Mouse (Mus musculus): ENCODE results near the gene Myo16. TPM values are rescaled to one million over a fixed set of nuclear protein-coding genes. Genes with fewer than 3 reads are reported as not detected.
A peak's percentile ranks its signal among the peaks of the same experiment; 100 is the strongest.

Myo16 gene
- polyA plus RNA-seq, 1 experiment from 2014 or later, result 5.5 TPM

DNA sequence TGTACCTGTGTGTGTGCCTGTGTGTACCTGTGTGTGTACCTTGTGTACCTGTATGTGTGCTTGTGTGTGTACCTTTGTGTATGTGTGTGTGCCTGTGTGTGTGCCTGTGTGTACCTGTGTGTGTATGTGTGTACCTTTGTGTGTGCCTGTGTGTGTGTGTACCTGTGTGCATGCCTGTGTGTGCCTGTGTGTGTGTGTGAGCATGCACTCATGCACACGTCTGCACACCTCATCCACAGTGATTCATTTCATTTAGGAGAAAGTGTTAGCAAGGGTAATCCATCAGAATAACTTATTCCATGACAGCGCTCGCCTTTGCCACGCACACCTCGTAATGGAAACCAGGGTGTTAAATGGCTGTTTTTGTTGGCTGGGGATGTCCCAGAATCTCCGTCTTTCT is 36.9 kb downstream of the Myo16 start:
- Histone ChIP-seq H3K4me1 (replicated peaks) (no peaks in the 10 kb centered on the region), H3K36me3 (no peaks in the 10 kb centered on the region), H3K9ac (no peak overlapping the region), H3K27ac (peak overlapping the region; percentile 67; the same call in 1 of the 2 replicates), H3K4me3 (no peak overlapping the region), H3K4me2 (no peak overlapping the region), H3K9me3 (no peaks in the 10 kb centered on the region), H3K27me3 (no peaks in the 10 kb centered on the region; the same call in 1 of the 2 replicates)
- no peak for ATAC-seq (ENCODE audit: low FRiP score)
- 65% methylated on average over 6 of the region's 6 CpGs for WGBS

DNA sequence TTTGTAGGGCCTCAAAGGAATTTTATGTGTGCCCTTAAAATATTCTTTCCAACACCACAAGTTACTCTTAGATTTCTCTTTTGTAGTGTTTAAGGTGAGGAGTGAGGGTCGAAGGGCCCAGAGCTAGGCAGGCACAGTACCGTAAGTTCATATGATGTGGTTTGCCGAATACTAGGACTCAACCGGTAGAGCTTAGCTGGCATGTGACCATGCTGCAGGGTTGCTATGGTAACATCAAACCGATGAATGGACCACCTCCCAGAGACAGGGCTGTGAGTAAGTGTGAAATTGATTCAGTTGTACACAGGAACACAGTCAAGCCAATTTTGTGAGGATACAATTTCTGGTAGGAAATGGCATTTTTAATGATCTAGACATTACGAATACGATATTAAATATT is 44.5 kb downstream of the Myo16 start:
- ATAC-seq (ENCODE audit: low FRiP score), result peak; percentile 84
- Histone ChIP-seq H3K27me3 (peaks cover 20% of the 10 kb centered on the region), H3K4me2 (no peak overlapping the region), H3K27ac (no peak overlapping the region), H3K9ac (no peak overlapping the region), H3K36me3 (no peaks in the 10 kb centered on the region), H3K9me3 (no peaks in the 10 kb centered on the region), H3K4me3 (no peak overlapping the region), H3K4me1 (replicated peaks) (peaks cover 21% of the 10 kb centered on the region)
- WGBS, result 36% methylated on average over 7 of the region's 7 CpGs

DNA sequence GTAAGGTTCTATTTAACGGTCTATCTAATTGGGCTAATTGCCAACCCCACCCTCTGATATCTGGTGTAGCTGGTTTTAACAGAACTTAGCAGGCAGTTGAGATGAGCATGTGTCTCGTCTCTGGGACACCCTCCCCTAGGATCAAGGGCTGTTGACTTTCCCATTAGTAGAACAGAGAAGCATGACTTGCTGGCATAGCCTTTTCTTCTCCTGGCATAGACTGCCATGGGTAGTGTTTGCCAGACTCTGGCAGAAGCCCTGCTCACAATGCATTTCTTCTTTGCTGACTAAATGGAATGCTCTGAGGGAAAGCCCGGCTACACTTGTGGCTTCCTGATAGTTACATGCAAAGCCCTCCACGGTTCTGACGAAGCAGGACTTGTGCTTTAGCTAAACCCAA is 45.6 kb downstream of the Myo16 start:
- WGBS, result 71% methylated on average over 5 of the region's 5 CpGs
- peaks cover 20% of the 10 kb centered on the region for H3K27me3 ChIP-seq
- H3K9ac ChIP-seq, result no peak overlapping the region
- no peaks in the 10 kb centered on the region for H3K36me3 ChIP-seq
- no peaks in the 10 kb centered on the region for H3K9me3 ChIP-seq
- peak; percentile 46; the same call in 1 of the 2 replicates for ATAC-seq (ENCODE audit: low FRiP score)
- H3K4me2 ChIP-seq, result no peak overlapping the region
- no peak overlapping the region for H3K27ac ChIP-seq
- H3K4me1 ChIP-seq (replicated peaks), result peaks cover 21% of the 10 kb centered on the region
- no peak overlapping the region for H3K4me3 ChIP-seq

DNA sequence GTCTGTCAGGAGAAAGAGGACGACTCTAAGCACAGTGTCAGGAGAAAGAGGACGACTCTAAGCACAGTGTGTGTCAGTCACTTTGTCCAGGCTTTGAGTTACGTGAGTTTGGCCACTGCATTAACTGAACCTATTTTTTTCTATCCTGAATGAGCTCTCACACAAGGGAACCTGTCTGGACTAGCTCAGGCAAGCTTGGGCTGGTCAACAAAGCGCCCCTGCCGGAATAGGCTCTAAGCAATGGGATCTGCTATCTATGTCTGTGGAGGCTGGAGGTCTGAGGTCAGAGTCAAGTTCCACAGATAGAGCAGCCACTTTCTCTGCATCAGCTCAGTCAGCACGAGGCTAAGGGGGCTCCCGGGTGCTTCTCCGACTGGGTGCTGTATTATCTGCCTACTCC is 46.3 kb downstream of the Myo16 start:
- no peak for ATAC-seq (ENCODE audit: low FRiP score)
- Histone ChIP-seq H3K36me3 (no peaks in the 10 kb centered on the region), H3K27ac (no peak overlapping the region), H3K4me2 (no peak overlapping the region), H3K27me3 (peaks cover 20% of the 10 kb centered on the region), H3K9me3 (no peaks in the 10 kb centered on the region), H3K4me1 (replicated peaks) (peaks cover 21% of the 10 kb centered on the region), H3K4me3 (no peak overlapping the region), H3K9ac (no peak overlapping the region)
- WGBS, result 75% methylated on average over 8 of the region's 8 CpGs

DNA sequence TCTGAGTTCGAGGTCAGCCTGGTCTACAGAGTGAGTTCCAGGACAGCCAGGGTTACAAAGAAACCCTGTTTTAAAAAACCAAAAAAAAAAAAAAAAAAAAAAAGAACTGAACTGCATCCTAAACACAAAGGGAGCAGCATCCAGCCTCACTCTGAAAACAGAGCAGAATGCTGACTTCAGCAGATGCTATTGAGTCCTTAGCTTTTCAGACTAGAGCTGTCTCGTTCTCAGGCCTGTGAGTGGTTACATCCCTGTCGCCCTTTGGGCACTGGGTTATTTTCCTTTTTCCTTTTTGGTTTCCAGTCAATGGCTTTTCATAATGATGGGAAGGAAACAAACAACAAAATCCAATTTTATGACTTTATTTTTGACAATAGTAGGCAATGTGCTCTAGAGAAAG is 61.3 kb downstream of the Myo16 start:
- Histone ChIP-seq H3K27me3 (0 out of 2 replicates have a peak, but pooled peaks cover 3% of the 10 kb centered on the region), H3K36me3 (no peaks in the 10 kb centered on the region), H3K9ac (no peak overlapping the region), H3K4me3 (no peak overlapping the region), H3K9me3 (no peaks in the 10 kb centered on the region), H3K4me2 (no peak overlapping the region), H3K4me1 (replicated peaks) (0 out of 2 replicates have a peak, but pooled peaks cover 7% of the 10 kb centered on the region), H3K27ac (no peak overlapping the region)
- WGBS, result 47% methylated on average over 3 of the region's 3 CpGs
- no peak for ATAC-seq (ENCODE audit: low FRiP score)

DNA sequence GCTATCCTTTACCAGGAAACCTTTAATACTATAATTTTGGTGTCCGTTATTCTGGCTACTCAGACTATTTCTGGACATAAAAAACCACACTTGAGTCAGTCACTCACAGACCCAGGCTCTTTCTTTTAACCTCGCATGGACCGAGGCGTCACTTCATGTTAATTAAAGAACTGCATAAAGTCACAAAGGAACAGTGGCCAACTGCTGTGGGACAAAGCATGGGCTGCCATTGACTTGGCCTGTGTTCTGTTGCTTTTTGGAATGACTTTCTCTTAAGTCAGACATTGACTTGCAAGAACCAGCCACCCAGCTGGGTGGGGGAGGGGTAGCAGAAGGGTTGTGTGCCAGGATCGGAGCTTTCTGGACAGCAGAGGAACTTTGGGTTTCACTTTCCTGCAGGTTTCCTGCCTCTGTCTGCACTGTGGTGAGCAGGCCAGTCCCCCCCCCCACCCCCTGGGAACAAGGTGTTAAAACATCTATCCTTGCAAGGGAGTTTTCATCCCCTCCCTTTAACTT is 66.1 kb downstream of the Myo16 start:
- Histone ChIP-seq H3K9me3 (no peaks in the 10 kb centered on the region), H3K4me2 (no peak overlapping the region), H3K4me3 (no peak overlapping the region), H3K4me1 (replicated peaks) (peaks cover 27% of the 10 kb centered on the region), H3K36me3 (no peaks in the 10 kb centered on the region), H3K9ac (no peak overlapping the region), H3K27me3 (peaks cover 3% of the 10 kb centered on the region; the same call in 1 of the 2 replicates), H3K27ac (no peak overlapping the region)
- ATAC-seq (ENCODE audit: low FRiP score), result no peak
- WGBS, result 34% methylated on average over 5 of the region's 5 CpGs

DNA sequence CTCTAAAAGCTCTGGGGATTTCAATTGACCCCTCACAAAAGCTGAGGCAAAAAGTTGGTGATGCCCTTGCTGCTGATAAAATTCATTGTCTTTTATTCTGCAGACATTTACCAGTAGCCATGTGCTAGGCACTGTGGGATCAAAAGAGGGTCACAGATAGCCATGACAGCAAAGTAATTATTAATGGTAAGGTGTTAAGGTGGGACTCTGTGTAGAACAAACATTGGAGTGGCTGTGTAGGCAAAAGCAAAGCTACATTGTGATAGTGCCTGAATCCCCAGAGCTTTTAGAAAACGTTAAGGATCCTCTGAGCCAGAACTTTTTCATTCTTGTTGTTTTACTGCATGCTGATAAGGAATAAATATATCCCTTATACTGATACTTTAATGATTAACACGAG is 69.1 kb downstream of the Myo16 start:
- ATAC-seq (ENCODE audit: low FRiP score), result no peak
- no peaks in the 10 kb centered on the region for H3K9me3 ChIP-seq
- no peak overlapping the region for H3K9ac ChIP-seq

DNA sequence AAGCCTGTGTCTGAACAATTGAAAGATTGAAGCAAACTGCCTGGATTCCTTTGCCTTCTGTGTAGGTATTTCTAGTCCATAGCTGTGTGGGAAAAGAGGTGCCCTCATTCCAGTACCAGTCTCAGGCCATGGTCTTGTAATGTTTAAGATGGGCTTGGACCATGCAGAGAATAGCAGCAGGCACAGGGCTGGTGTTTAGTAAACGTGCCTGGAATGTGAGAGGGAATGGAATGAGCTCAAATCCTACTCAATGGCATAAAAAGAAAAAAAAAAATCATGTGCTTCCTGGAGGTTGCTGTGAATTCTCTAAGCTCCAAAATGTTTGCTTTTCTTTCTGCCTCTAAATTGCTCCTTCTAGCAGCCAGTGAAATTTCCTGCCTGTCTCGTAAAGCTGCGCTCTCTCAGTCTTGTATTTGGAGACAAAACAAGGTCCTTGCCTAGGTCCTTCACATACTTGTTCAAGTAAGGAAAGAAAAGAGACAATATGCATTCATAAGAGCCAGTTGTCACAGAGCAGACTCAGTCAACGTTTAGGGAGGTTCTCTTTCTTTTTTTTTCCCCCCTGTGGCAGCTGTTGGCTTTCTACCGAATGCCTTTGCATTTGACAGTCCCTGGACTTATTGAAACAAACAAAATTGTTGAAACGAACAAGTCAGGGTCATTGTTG is 70.0 kb downstream of the Myo16 start:
- WGBS, result 28% methylated on average over 6 of the region's 6 CpGs
- Histone ChIP-seq H3K27me3 (no peaks in the 10 kb centered on the region; the same call in 1 of the 2 replicates), H3K4me2 (peak overlapping the region; percentile 20; the same call in 1 of the 2 replicates), H3K36me3 (no peaks in the 10 kb centered on the region), H3K9ac (peak overlapping the region; percentile 29; the same call in 1 of the 2 replicates), H3K9me3 (no peaks in the 10 kb centered on the region), H3K27ac (peak overlapping the region; percentile 64), H3K4me3 (no peak overlapping the region), H3K4me1 (replicated peaks) (peaks cover 27% of the 10 kb centered on the region)
- ATAC-seq (ENCODE audit: low FRiP score), result no peak

More for the DNA sequence above, 69.1 kb downstream of the Myo16 start:
- Histone ChIP-seq H3K36me3 (no peaks in the 10 kb centered on the region), H3K4me2 (no peak overlapping the region), H3K27me3 (no peaks in the 10 kb centered on the region; the same call in 1 of the 2 replicates), H3K4me1 (replicated peaks) (peaks cover 27% of the 10 kb centered on the region), H3K27ac (no peak overlapping the region), H3K4me3 (no peak overlapping the region)
- WGBS, result 76% methylated on average over 2 of the region's 2 CpGs

DNA sequence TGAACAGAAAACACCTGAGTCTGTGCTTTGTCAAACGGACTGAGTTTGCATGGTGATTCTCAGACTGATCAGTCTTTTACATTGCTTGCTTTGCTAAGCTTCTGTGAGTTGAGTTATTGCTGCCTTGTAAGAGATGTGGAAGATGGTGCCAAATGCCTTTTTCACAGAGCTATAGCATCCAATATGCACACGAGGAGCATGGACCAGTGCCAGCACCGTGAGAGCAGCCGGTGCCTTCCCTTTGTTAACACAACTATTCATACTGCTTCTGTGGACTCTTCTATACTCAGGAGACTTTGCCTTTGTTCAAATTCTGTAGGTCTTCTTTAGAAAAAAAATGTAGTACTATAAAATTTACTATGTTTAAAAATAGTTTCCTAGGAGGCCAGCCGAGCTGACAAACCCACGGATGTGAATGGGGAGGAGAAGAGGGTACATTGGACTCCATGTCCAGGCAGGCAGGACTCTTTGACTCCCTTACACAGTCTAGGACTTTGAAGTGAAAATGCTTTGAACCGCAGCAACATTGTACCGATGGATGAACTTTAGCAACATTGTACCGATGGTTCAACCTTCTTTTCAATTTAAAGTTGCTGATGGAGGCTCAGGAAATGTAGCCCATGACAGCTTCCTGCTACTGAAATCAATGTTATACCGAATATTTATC is 70.7 kb downstream of the Myo16 start:
- Histone ChIP-seq H3K36me3 (no peaks in the 10 kb centered on the region), H3K27me3 (no peaks in the 10 kb centered on the region; the same call in 1 of the 2 replicates), H3K9me3 (no peaks in the 10 kb centered on the region), H3K9ac (no peak overlapping the region), H3K4me1 (replicated peaks) (peaks cover 27% of the 10 kb centered on the region), H3K4me2 (peak overlapping the region; percentile 20; the same call in 1 of the 2 replicates), H3K4me3 (no peak overlapping the region), H3K27ac (peak overlapping the region; percentile 64)
- ATAC-seq (ENCODE audit: low FRiP score), result peak; percentile 83
- 39% methylated on average over 10 of the region's 10 CpGs for WGBS

DNA sequence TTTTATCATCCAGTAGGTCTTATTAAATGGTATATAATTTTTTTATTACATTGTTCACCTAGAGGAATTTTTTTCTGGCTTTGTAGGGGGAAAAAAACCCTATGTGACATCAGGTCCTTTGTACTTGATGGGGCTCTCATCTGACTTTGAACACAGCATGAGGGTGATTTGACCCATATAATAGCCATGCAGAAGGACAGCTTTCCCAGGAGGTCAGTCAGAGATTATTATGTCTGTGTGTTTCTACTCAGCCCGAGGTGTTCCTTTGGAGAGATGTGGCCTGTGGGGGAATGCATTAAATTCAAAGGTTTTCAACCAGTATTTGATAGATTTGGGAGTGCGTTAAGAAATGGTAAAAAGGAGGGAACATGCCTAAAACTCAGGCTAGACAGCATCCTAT is 71.3 kb downstream of the Myo16 start:
- Histone ChIP-seq H3K36me3 (no peaks in the 10 kb centered on the region), H3K9me3 (no peaks in the 10 kb centered on the region), H3K4me3 (no peak overlapping the region), H3K9ac (no peak overlapping the region), H3K4me2 (no peak overlapping the region), H3K4me1 (replicated peaks) (peaks cover 24% of the 10 kb centered on the region), H3K27me3 (no peaks in the 10 kb centered on the region; the same call in 1 of the 2 replicates), H3K27ac (no peak overlapping the region)
- 39% methylated on average over 2 of the region's 2 CpGs for WGBS
- ATAC-seq (ENCODE audit: low FRiP score), result no peak

DNA sequence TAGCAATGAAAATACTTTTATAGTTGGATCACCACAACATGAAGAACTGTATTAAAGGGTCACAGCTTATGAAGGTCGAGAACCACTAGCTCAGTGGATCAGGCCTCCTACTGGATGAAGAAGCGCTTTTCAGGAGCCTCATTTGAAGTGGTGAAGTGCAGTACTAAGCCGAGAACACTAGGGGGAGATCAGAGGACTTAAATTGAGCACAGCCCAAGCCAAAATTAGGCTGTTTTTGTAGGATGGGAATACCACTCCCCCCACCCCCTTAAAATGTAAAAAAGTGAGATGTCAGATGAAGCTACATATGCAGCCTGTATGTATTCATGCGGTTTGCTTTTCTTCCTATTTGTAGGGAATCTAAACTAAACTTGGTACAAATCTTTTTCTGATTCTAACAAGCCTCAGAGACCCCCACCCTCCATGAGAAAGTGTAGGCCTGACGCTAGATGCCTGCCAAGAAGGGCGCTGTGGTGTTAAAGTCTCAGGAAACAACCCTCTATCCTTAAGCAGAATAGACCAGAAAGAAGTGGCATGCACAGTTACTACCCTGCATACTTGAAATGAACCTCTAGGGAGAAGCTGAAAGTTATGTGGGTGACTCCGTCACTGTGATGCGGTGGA is 77.1 kb downstream of the Myo16 start:
- Histone ChIP-seq H3K4me3 (no peak overlapping the region), H3K9ac (no peak overlapping the region), H3K27me3 (no peaks in the 10 kb centered on the region), H3K36me3 (no peaks in the 10 kb centered on the region), H3K4me1 (replicated peaks) (no peaks in the 10 kb centered on the region), H3K9me3 (no peaks in the 10 kb centered on the region), H3K4me2 (no peak overlapping the region), H3K27ac (no peak overlapping the region)
- no peak for ATAC-seq (ENCODE audit: low FRiP score)
- 61% methylated on average over 8 of the region's 8 CpGs for WGBS

DNA sequence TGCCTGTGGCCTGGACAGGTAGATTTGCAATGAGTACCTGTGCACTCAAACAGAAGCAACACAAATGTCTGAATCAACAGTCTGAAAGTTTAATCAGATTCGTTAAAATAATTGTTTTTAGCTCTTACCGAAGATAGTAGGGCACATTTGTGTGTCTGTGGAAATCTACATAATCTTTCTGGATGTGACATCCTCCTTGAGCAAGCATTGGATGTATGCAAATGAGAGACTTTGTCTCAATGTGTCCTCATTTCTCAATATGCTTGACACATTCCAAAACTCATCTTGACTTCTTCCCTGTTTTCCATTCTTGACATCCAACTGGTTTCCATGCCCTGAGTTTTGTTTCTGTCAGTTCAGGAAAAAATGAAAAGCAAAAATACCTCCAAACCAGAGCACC is 80.8 kb downstream of the Myo16 start:
- 91% methylated on average over 2 of the region's 2 CpGs for WGBS
- no peaks in the 10 kb centered on the region for H3K4me1 ChIP-seq (replicated peaks)
- no peak overlapping the region for H3K27ac ChIP-seq
- no peak for ATAC-seq (ENCODE audit: low FRiP score)
- H3K27me3 ChIP-seq, result no peaks in the 10 kb centered on the region
- H3K4me3 ChIP-seq, result no peak overlapping the region
- no peak overlapping the region for H3K4me2 ChIP-seq
- H3K36me3 ChIP-seq, result no peaks in the 10 kb centered on the region
- no peak overlapping the region for H3K9ac ChIP-seq
- no peaks in the 10 kb centered on the region for H3K9me3 ChIP-seq
